ENCODE assay signal across 23 mouse cellular contexts in the genomic region with DNA sequence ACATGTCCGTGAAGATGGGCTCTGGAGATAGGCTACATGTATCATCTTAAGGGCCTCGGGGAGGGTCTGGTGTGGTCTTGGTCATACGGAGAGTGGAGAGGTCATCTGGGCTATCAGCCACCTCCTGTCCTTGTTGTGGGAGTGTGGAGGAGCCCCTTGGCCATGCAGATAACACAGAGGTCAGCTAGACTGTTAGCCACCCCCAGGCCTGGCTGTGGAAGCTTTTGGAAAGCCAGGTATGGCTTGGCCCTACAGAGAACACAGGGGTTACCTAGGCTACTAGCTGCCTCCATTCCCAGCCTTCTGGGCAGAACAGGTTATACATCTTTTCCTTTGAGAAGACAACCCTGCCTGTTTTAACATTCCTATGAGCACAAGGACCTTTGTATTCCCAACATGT. TPM values are rescaled to one million over a fixed set of nuclear protein-coding genes. Genes with fewer than 3 reads are reported as not detected.
DNase-seq lines count a peak whose midpoint lies in the region; ATAC-seq and TF ChIP-seq lines count a peak whose summit lies in the region.
"Had no signal": no experiment of that assay in that cellular context is flagged by ENCODE, and none has a peak within 500 bp of the region (broad histone marks: within the 10 kb centered on the region; RNA-seq: fewer than 3 reads in every experiment).

No protein-coding gene starts in this region.

- H3K27ac ChIP-seq in heart, embryonic 10.5 days, result no peak overlapping the region
- no peak overlapping the region for H3K27ac ChIP-seq in intestine, embryonic 14.5 days (ENCODE audit: low read depth)
- no peak overlapping the region for H3K27ac ChIP-seq in intestine, embryonic 15.5 days
- H3K27ac ChIP-seq in neural tube, embryonic 11.5 days (ENCODE audit: low read depth, low read length), result no peak overlapping the region
- H3K27ac ChIP-seq in stomach, postnatal 0 days (replicated peaks), result no peak overlapping the region

- no peak overlapping the region for H3K9ac ChIP-seq in intestine, embryonic 14.5 days (ENCODE audit: low read length)
- no peak overlapping the region for H3K9ac ChIP-seq in intestine, embryonic 15.5 days
- H3K9ac ChIP-seq in neural tube, embryonic 11.5 days (ENCODE audit: low read length), result no peak overlapping the region
- H3K9ac ChIP-seq in stomach, postnatal 0 days (ENCODE audit: low read length), result no peak overlapping the region

- H3K27me3 ChIP-seq in heart, embryonic 10.5 days (ENCODE audit: insufficient read depth, poor library complexity, severe bottlenecking), result no peaks in the 10 kb centered on the region
- no peaks in the 10 kb centered on the region for H3K27me3 ChIP-seq in intestine, embryonic 14.5 days (replicated peaks; ENCODE audit: control insufficient read depth, insufficient read depth, low read length)
- H3K27me3 ChIP-seq in intestine, embryonic 15.5 days (replicated peaks), result no peaks in the 10 kb centered on the region
- no peaks in the 10 kb centered on the region for H3K27me3 ChIP-seq in neural tube, embryonic 11.5 days (ENCODE audit: control insufficient read depth, insufficient read depth, low read length)
- no peaks in the 10 kb centered on the region for H3K27me3 ChIP-seq in stomach, postnatal 0 days (ENCODE audit: control insufficient read depth, insufficient read depth, low read length)
- H3K27me3 ChIP-seq: Patski had no signal

- H3K36me3 ChIP-seq in heart, embryonic 10.5 days, result peaks cover 30% of the 10 kb centered on the region
- peaks cover 39% of the 10 kb centered on the region for H3K36me3 ChIP-seq in intestine, embryonic 14.5 days (ENCODE audit: control insufficient read depth, insufficient read depth, low read length)
- no peaks in the 10 kb centered on the region for H3K36me3 ChIP-seq in intestine, embryonic 15.5 days
- H3K36me3 ChIP-seq in neural tube, embryonic 11.5 days (ENCODE audit: control insufficient read depth, insufficient read depth, low read length), result no peaks in the 10 kb centered on the region; the same call in 1 of the 2 replicates
- peaks cover 14% of the 10 kb centered on the region for H3K36me3 ChIP-seq in stomach, postnatal 0 days (ENCODE audit: control insufficient read depth, insufficient read depth, low read length)

- peaks cover 6% of the 10 kb centered on the region; the same call in 1 of the 2 replicates for H3K4me1 ChIP-seq in heart, embryonic 10.5 days
- H3K4me1 ChIP-seq in intestine, embryonic 14.5 days (replicated peaks; ENCODE audit: control insufficient read depth, insufficient read depth, low read length), result peaks cover 3% of the 10 kb centered on the region; the same call in 1 of the 2 replicates
- no peaks in the 10 kb centered on the region for H3K4me1 ChIP-seq in intestine, embryonic 15.5 days (replicated peaks)
- H3K4me1 ChIP-seq in neural tube, embryonic 11.5 days (ENCODE audit: control insufficient read depth, insufficient read depth, low read length), result no peaks in the 10 kb centered on the region
- H3K4me1 ChIP-seq in stomach, postnatal 0 days (replicated peaks; ENCODE audit: control insufficient read depth, insufficient read depth), result no peaks in the 10 kb centered on the region; the same call in 1 of the 2 replicates

- no peak for TF ChIP-seq CTCF in stomach, postnatal 0 days (IDR thresholded peaks at IDR 0.05; ENCODE audit: low read depth)

- peak; percentile 91 for DNase-seq in heart, adult 11 months
- DNase-seq in heart, embryonic 10.5 days (ENCODE audit: low spot score), result no peak
- DNase-seq in intestine, embryonic 14.5 days (ENCODE audit: low spot score), result peak; percentile 46
- DNase-seq in neural tube, embryonic 11.5 days (ENCODE audit: low spot score), result peak; percentile 7
- no peak for DNase-seq in neural tube, embryonic 10.5 days (ENCODE audit: extremely low spot score, low spot score)
- peak; percentile 16 for DNase-seq in stomach, postnatal 0 days (ENCODE audit: low spot score)
- DNase-seq: adrenal gland, adult 2 months; adrenal gland, adult 8-10 months; adrenal gland, postnatal 10 days; adrenal gland, postnatal 14 days; adrenal gland, postnatal 25 days; adrenal gland, postnatal 36 days; B cell, adult 2 months; cerebellum, adult 11 months; cerebellum, adult 11-12 months had no signal

- no peak for TF ChIP-seq EP300 in stomach, postnatal 0 days (optimal IDR thresholded peaks at IDR 0.05)

- 87% methylated on average over 3 of the region's 3 CpGs for WGBS in heart, embryonic 10.5 days
- WGBS in intestine, embryonic 14.5 days, result 95% methylated on average over 3 of the region's 3 CpGs
- 98% methylated on average over 3 of the region's 3 CpGs for WGBS in intestine, embryonic 15.5 days
- 95% methylated on average over 3 of the region's 3 CpGs for WGBS in neural tube, embryonic 11.5 days
- WGBS in stomach, postnatal 0 days, result 89% methylated on average over 3 of the region's 3 CpGs

- no peak for ATAC-seq in intestine, embryonic 14.5 days (replicated peaks; ENCODE audit: low FRiP score, low TSS enrichment, low read depth)
- ATAC-seq in intestine, embryonic 15.5 days, result no peak
- no peak for ATAC-seq in neural tube, embryonic 11.5 days (ENCODE audit: insufficient read depth, low FRiP score, low TSS enrichment)
- no peak for ATAC-seq in stomach, postnatal 0 days (ENCODE audit: low FRiP score, low TSS enrichment)
- no peak for ATAC-seq in megakaryocyte-erythroid progenitor cell, adult 5-6 weeks (replicated peaks; ENCODE audit: low FRiP score, low TSS enrichment, poor library complexity, severe bottlenecking)
- ATAC-seq: activated CD4-positive, CD25-positive, alpha-beta regulatory T cell, adult 4 months; CD4-positive, CD25-positive, alpha-beta regulatory T cell, adult 4 months; Patski had no signal

- H3K4me3 ChIP-seq in heart, embryonic 10.5 days, result no peak overlapping the region
- H3K4me3 ChIP-seq in intestine, embryonic 14.5 days (ENCODE audit: low read depth, low read length), result no peak overlapping the region
- H3K4me3 ChIP-seq in intestine, embryonic 15.5 days (replicated peaks), result no peak overlapping the region
- H3K4me3 ChIP-seq in neural tube, embryonic 11.5 days (ENCODE audit: low read depth, low read length), result no peak overlapping the region
- H3K4me3 ChIP-seq in stomach, postnatal 0 days (ENCODE audit: low read depth, low read length), result no peak overlapping the region

- H3K4me2 ChIP-seq in intestine, embryonic 14.5 days (ENCODE audit: low read length), result no peak overlapping the region
- H3K4me2 ChIP-seq in intestine, embryonic 15.5 days (replicated peaks), result no peak overlapping the region
- no peak overlapping the region for H3K4me2 ChIP-seq in neural tube, embryonic 11.5 days (ENCODE audit: low read depth)
- H3K4me2 ChIP-seq in stomach, postnatal 0 days (replicated peaks; ENCODE audit: low read depth), result no peak overlapping the region

- H3K9me3 ChIP-seq in heart, embryonic 10.5 days, result no peaks in the 10 kb centered on the region
- no peaks in the 10 kb centered on the region for H3K9me3 ChIP-seq in intestine, embryonic 14.5 days (ENCODE audit: control insufficient read depth, low read length)
- H3K9me3 ChIP-seq in intestine, embryonic 15.5 days, result no peaks in the 10 kb centered on the region
- no peaks in the 10 kb centered on the region for H3K9me3 ChIP-seq in neural tube, embryonic 11.5 days (ENCODE audit: control insufficient read depth, low read length)
- H3K9me3 ChIP-seq in stomach, postnatal 0 days (ENCODE audit: control insufficient read depth, low read length), result no peaks in the 10 kb centered on the region

RNA-seq across cellular contexts. Expression of a gene that starts 2.8 kb away (rescaled TPM):
- 0.59 and 1.0 TPM in 2 replicates for polyA plus RNA-seq in heart, embryonic 10.5 days (2016; fragmentation: Nextera tagmentation; extraction: Ambion mirVana)
- polyA plus RNA-seq in intestine, embryonic 14.5 days (2014; fragmentation: Nextera tagmentation; extraction: Ambion mirVana), result 1.0 and 1.1 TPM in 2 replicates
- 0.68 and 0.97 TPM in 2 replicates for polyA plus RNA-seq in intestine, embryonic 15.5 days (2015; fragmentation: Nextera tagmentation; extraction: Ambion mirVana)
- 0.99 and 1.3 TPM in 2 replicates for polyA plus RNA-seq in neural tube, embryonic 11.5 days (2014; fragmentation: Nextera tagmentation; extraction: Ambion mirVana)
- polyA plus RNA-seq in stomach, postnatal 0 days (2015; fragmentation: Nextera tagmentation; extraction: Ambion mirVana), result 3.5 and 4.2 TPM in 2 replicates
- total RNA-seq in megakaryocyte-erythroid progenitor cell, adult 5-6 weeks (2014; fragmentation: Nextera tagmentation), result 0.33 TPM in 1 of 2 replicates, not detected in the other
- total RNA-seq in megakaryocyte-erythroid progenitor cell, adult 5-6 weeks (2017), result not detected in 2 replicates
- total RNA-seq: MEL had no signal

RNA-seq across cellular contexts. Expression of a gene that starts 7.8 kb away (rescaled TPM):
- 81.5 and 129 TPM in 2 replicates for polyA plus RNA-seq in heart, embryonic 10.5 days (2016; fragmentation: Nextera tagmentation; extraction: Ambion mirVana)
- polyA plus RNA-seq in intestine, embryonic 14.5 days (2014; fragmentation: Nextera tagmentation; extraction: Ambion mirVana), result 313 and 340 TPM in 2 replicates
- 468 and 476 TPM in 2 replicates for polyA plus RNA-seq in intestine, embryonic 15.5 days (2015; fragmentation: Nextera tagmentation; extraction: Ambion mirVana)
- polyA plus RNA-seq in neural tube, embryonic 11.5 days (2014; fragmentation: Nextera tagmentation; extraction: Ambion mirVana), result 130 and 136 TPM in 2 replicates
- polyA plus RNA-seq in stomach, postnatal 0 days (2015; fragmentation: Nextera tagmentation; extraction: Ambion mirVana), result 3,153 and 3,669 TPM in 2 replicates
- 215 and 216 TPM in 2 replicates for total RNA-seq in megakaryocyte-erythroid progenitor cell, adult 5-6 weeks (2014; fragmentation: Nextera tagmentation)
- total RNA-seq in megakaryocyte-erythroid progenitor cell, adult 5-6 weeks (2017), result 126 and 154 TPM in 2 replicates

RNA-seq across cellular contexts. Expression of a gene that starts 56.5 kb away (rescaled TPM):
- 0.06 and 0.11 TPM in 2 replicates for polyA plus RNA-seq in heart, embryonic 10.5 days (2016; fragmentation: Nextera tagmentation; extraction: Ambion mirVana)
- 0.11 TPM in 2 replicates for polyA plus RNA-seq in intestine, embryonic 14.5 days (2014; fragmentation: Nextera tagmentation; extraction: Ambion mirVana)
- 0.11 and 0.28 TPM in 2 replicates for polyA plus RNA-seq in intestine, embryonic 15.5 days (2015; fragmentation: Nextera tagmentation; extraction: Ambion mirVana)
- 0.09 and 0.19 TPM in 2 replicates for polyA plus RNA-seq in neural tube, embryonic 11.5 days (2014; fragmentation: Nextera tagmentation; extraction: Ambion mirVana)
- 0.51 and 1.1 TPM in 2 replicates for polyA plus RNA-seq in stomach, postnatal 0 days (2015; fragmentation: Nextera tagmentation; extraction: Ambion mirVana)
- 0.33 TPM in 1 of 2 replicates, not detected in the other for total RNA-seq in megakaryocyte-erythroid progenitor cell, adult 5-6 weeks (2014; fragmentation: Nextera tagmentation)
- total RNA-seq in megakaryocyte-erythroid progenitor cell, adult 5-6 weeks (2017), result 0.08 TPM in 1 of 2 replicates, not detected in the other
- total RNA-seq: adrenal gland, adult 18-20 months; adrenal gland, adult 2 months; adrenal gland, adult 8-10 months; adrenal gland, postnatal 10 days; adrenal gland, postnatal 14 days; adrenal gland, postnatal 25 days; adrenal gland, postnatal 36 days had no signal
- polyA plus RNA-seq: adrenal gland, adult 2 months; G1E had no signal

RNA-seq across cellular contexts. Expression of a gene that starts 56.5 kb away (rescaled TPM):
- polyA plus RNA-seq in heart, embryonic 10.5 days (2016; fragmentation: Nextera tagmentation; extraction: Ambion mirVana), result 15.6 and 21.1 TPM in 2 replicates
- 9.9 and 13.0 TPM in 2 replicates for polyA plus RNA-seq in intestine, embryonic 14.5 days (2014; fragmentation: Nextera tagmentation; extraction: Ambion mirVana)
- polyA plus RNA-seq in intestine, embryonic 15.5 days (2015; fragmentation: Nextera tagmentation; extraction: Ambion mirVana), result 9.8 and 10.7 TPM in 2 replicates
- polyA plus RNA-seq in neural tube, embryonic 11.5 days (2014; fragmentation: Nextera tagmentation; extraction: Ambion mirVana), result 15.4 and 15.8 TPM in 2 replicates
- 7.9 and 9.0 TPM in 2 replicates for polyA plus RNA-seq in stomach, postnatal 0 days (2015; fragmentation: Nextera tagmentation; extraction: Ambion mirVana)
- total RNA-seq in megakaryocyte-erythroid progenitor cell, adult 5-6 weeks (2014; fragmentation: Nextera tagmentation), result 6.6 and 8.8 TPM in 2 replicates
- 6.7 and 22.0 TPM in 2 replicates for total RNA-seq in megakaryocyte-erythroid progenitor cell, adult 5-6 weeks (2017)

Comparison
In these comparisons a context has a peak if more than half of its experiments do, and no peak if none do; other contexts are left out.
1. DNase-seq: peak in heart, adult 11 months (single experiment), intestine, embryonic 14.5 days (single experiment), neural tube, embryonic 11.5 days (single experiment) and stomach, postnatal 0 days (single experiment); none in heart, embryonic 10.5 days (single experiment) and neural tube, embryonic 10.5 days (single experiment).